Mouse (Mus musculus): ENCODE data around the gene Prkd2. TPM values are rescaled to one million over a fixed set of nuclear protein-coding genes. Genes with fewer than 3 reads are reported as not detected.
A peak's percentile ranks its signal among the peaks of the same experiment; 100 is the strongest.

The Prkd2 gene
- polyA plus RNA-seq, 1 experiment: 5.5 TPM

DNA sequence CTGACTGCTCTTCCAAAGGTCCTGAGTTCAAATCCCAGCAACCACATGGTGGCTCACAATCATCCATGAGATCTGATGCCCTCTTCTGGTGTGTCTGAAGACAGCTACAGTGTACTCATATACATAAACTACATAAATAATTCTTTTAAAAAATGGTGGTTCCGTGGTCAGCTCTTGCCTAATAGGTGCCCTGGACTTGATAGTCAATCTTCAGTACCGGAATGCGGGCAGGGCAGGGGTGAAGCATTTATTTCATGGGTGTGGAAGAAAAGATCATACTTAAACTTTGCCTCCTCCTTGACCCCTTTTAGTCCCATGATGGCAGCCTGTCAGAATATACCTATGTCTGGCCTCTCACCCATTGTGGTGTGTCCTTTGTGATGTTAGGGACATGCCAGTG lies 69.2 kb downstream of the Prkd2 start:
- no peak overlapping the region for H3K4me3 ChIP-seq (ENCODE audit: insufficient read depth, poor library complexity, severe bottlenecking)
- peak; percentile 48 for TF ChIP-seq CEBPB (IDR thresholded peaks at IDR 0.05; ENCODE audit: low read depth)
- TF ChIP-seq FOSL1 (IDR thresholded peaks at IDR 0.05; ENCODE audit: insufficient read depth, low read length, poor library complexity, severe bottlenecking): no peak
- peaks cover 16% of the 10 kb centered on the region for H3K79me2 ChIP-seq (ENCODE audit: control insufficient read depth, insufficient read depth)
- no peaks in the 10 kb centered on the region for H3K27me3 ChIP-seq (ENCODE audit: control insufficient read depth, insufficient read depth, insufficient read length)
- peaks cover 5% of the 10 kb centered on the region for H3K79me3 ChIP-seq (ENCODE audit: low read depth)
- peaks cover 9% of the 10 kb centered on the region for H3K36me3 ChIP-seq (ENCODE audit: control insufficient read depth, insufficient read depth)
- no peak overlapping the region for H3ac ChIP-seq (ENCODE audit: control insufficient read depth, insufficient read length, low read depth)

GRCm38 (mm10) chr7:16912360-16912759 lies 69.7 kb downstream of the Prkd2 start:
- TF ChIP-seq CTCF (IDR thresholded peaks at IDR 0.05; ENCODE audit: control insufficient read depth, insufficient read depth, insufficient read length) (no peak), MAX (IDR thresholded peaks at IDR 0.05) (peak; percentile 20), FOSL1 (IDR thresholded peaks at IDR 0.05; ENCODE audit: insufficient read depth, low read length, poor library complexity, severe bottlenecking) (no peak), MYOD1 (IDR thresholded peaks at IDR 0.05; ENCODE audit: control insufficient read depth, insufficient read length, low read depth) (no peak), USF1 (IDR thresholded peaks at IDR 0.05; ENCODE audit: low read depth) (no peak), MYOG (IDR thresholded peaks at IDR 0.05; ENCODE audit: control insufficient read depth, extremely low read depth, insufficient read length) (no peak), CEBPB (IDR thresholded peaks at IDR 0.05; ENCODE audit: low read depth) (peak; percentile 85)
- Histone ChIP-seq H3K4me3 (ENCODE audit: insufficient read depth, poor library complexity, severe bottlenecking) (no peak overlapping the region), H3ac (ENCODE audit: control insufficient read depth, insufficient read length, low read depth) (no peak overlapping the region)

DNA sequence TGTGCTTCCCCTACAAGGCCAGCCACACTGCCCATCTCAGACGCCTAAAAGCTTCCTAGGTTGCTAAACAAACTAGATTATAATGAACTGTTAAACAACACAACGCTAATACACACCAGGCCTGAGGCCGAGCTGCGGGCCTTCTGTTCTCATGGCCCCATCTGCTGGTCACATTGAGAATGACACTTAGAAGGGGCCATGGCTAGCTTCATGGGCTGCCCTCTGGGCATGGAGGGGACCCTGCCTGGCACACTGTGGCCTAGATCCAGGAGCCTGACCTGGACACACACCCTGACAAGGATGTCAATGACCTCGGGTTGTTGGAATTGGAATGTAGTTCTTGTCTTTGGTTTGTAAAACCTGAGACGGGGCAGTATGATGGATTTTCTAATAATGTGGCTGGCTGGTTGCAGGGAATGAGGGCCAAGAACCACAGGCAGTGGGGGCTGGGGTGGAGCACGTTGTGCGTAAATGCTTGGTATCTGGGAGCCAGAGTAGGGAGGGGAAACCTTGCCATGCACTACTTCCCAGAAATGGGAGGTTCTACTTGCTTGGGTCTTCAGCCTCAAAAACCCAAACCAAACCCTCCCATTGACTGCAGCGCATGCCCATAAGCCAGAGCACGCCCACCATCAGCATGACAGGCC lies 71.2 kb downstream of the Prkd2 start:
- peaks cover 29% of the 10 kb centered on the region for H3K36me3 ChIP-seq (ENCODE audit: control insufficient read depth, insufficient read depth)
- H3K79me3 ChIP-seq (ENCODE audit: low read depth): peaks cover 2% of the 10 kb centered on the region
- H3K79me2 ChIP-seq (ENCODE audit: control insufficient read depth, insufficient read depth): peaks cover 7% of the 10 kb centered on the region
- H3K27me3 ChIP-seq (ENCODE audit: control insufficient read depth, insufficient read depth, insufficient read length): no peaks in the 10 kb centered on the region
- H3ac ChIP-seq (ENCODE audit: control insufficient read depth, insufficient read length, low read depth): no peak overlapping the region
- TF ChIP-seq CTCF (IDR thresholded peaks at IDR 0.05; ENCODE audit: control insufficient read depth, insufficient read depth, insufficient read length) (peak; percentile 58), FOSL1 (IDR thresholded peaks at IDR 0.05; ENCODE audit: insufficient read depth, low read length, poor library complexity, severe bottlenecking) (no peak)
- H3K4me3 ChIP-seq (ENCODE audit: insufficient read depth, poor library complexity, severe bottlenecking): no peak overlapping the region

More at GRCm38 (mm10) chr7:16912360-16912759, 69.7 kb downstream of the Prkd2 start:
- Histone ChIP-seq H3K79me3 (ENCODE audit: low read depth) (peaks cover 3% of the 10 kb centered on the region), H3K27me3 (ENCODE audit: control insufficient read depth, insufficient read depth, insufficient read length) (no peaks in the 10 kb centered on the region), H3K79me2 (ENCODE audit: control insufficient read depth, insufficient read depth) (peaks cover 13% of the 10 kb centered on the region), H3K36me3 (ENCODE audit: control insufficient read depth, insufficient read depth) (peaks cover 13% of the 10 kb centered on the region)

DNA sequence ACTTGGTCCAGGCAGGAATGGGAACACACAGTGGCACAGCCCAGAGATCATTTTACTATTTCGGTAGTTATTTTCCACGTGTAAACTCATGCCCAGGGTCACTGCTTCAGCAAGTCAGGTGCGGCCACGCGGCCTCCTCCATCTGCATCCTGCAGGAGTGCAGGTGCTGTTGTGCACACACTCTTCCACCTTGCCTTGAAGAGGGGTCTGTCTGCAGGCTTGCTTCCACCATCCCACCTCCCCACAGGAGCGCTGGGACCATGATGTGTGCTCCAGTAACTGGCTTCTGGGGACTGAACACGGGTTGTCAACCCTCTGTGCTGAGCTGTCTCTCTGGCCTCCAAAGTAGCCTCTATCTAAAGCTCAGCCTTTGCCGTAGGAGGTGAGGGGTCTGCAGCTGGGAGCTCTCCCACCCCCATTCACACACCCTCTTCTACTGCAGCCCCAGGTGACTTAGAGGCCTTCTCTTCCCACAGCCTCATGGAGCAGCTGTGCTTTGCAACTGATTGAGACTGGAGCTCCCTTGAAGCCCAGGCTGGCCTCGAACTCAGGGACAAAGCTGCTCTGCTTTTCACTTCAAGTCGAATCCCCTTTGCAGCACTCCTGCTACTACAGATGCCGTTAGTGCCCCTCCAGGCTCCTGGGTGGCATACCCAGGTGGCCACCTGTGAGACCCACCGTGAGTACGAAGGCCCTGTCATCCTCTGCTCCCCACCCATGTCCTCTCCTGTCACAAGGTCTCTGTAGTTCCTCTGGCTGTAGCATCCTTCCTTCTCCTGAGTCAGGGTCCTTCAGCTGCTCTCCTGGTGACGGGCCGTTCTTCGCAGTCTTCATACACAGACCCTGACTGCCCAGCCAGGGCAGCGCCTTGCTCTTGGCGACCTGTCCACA lies 72.0 kb downstream of the Prkd2 start:
- Histone ChIP-seq H3K79me2 (ENCODE audit: control insufficient read depth, insufficient read depth) (peaks cover 6% of the 10 kb centered on the region), H3K4me3 (ENCODE audit: insufficient read depth, poor library complexity, severe bottlenecking) (no peak overlapping the region), H3K27me3 (ENCODE audit: control insufficient read depth, insufficient read depth, insufficient read length) (no peaks in the 10 kb centered on the region), H3ac (ENCODE audit: control insufficient read depth, insufficient read length, low read depth) (no peak overlapping the region), H3K79me3 (ENCODE audit: low read depth) (peaks cover 2% of the 10 kb centered on the region), H3K36me3 (ENCODE audit: control insufficient read depth, insufficient read depth) (peaks cover 29% of the 10 kb centered on the region)
- TF ChIP-seq MAX (IDR thresholded peaks at IDR 0.05): no peak

DNA sequence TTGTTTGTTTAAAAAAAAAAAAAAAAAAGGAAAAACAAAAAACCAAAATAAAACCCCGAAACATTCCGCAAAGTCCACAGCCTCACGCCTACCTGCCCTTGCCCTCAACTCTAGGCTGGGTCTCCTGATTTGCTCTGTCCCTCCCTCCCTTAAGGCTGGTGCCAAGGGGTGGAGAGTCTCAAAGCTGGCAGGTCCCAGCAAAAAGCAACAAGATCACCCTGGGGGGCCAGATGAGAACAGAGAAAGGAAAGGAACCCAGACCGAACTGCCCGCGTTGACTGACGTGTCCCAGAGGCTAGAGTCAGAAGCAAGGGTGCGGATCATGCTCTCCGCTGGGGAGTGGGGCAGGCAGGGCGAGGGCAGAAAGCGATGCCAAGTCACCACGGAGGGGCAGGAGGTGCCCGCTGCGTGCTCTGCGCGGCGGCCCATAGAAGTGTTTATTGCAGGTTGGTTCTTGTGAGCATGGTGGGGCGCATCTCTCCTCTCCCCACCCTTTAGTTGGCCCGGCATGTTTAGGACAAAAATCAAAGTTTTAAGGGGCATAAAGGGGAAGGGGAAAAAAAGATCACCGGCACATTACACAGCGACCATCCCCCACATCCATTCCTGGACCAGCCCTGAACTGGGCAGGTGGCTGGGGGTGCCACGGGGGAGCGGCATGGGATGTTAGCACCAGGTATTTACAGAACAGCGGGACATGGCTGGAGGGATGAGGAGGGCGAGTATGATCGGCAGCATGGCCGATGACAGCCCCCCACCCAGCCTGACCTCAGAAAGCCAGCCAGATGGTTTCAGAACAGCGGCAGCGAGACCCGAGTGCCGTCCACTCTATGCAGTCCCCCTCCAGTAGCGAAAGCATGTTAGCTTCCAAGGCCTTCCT lies 73.0 kb downstream of the Prkd2 start:
- Histone ChIP-seq H3ac (ENCODE audit: control insufficient read depth, insufficient read length, low read depth) (no peak overlapping the region), H3K27me3 (ENCODE audit: control insufficient read depth, insufficient read depth, insufficient read length) (no peaks in the 10 kb centered on the region), H3K79me3 (ENCODE audit: low read depth) (peaks cover 8% of the 10 kb centered on the region), H3K79me2 (ENCODE audit: control insufficient read depth, insufficient read depth) (peaks cover 16% of the 10 kb centered on the region), H3K36me3 (ENCODE audit: control insufficient read depth, insufficient read depth) (peaks cover 30% of the 10 kb centered on the region), H3K4me3 (ENCODE audit: insufficient read depth, poor library complexity, severe bottlenecking) (no peak overlapping the region)
- no peak for TF ChIP-seq CTCF (IDR thresholded peaks at IDR 0.05; ENCODE audit: control insufficient read depth, insufficient read depth, insufficient read length)
- TF ChIP-seq MAX (IDR thresholded peaks at IDR 0.05): no peak
- no peak for TF ChIP-seq USF1 (IDR thresholded peaks at IDR 0.05; ENCODE audit: low read depth)
- no peak for TF ChIP-seq CEBPB (IDR thresholded peaks at IDR 0.05; ENCODE audit: low read depth)
- no peak for TF ChIP-seq MYOG (IDR thresholded peaks at IDR 0.05; ENCODE audit: control insufficient read depth, extremely low read depth, insufficient read length)

Measured in C2C12 (cell line).